Mouse (Mus musculus): ENCODE data around the gene Dhdds. TPM values are rescaled to one million over a fixed set of nuclear protein-coding genes. Genes with fewer than 3 reads are reported as not detected.

The Dhdds gene
- 55.6 and 75.5 TPM in 2 replicates for total RNA-seq (2023)

GRCm38 (mm10) chr4:134000466-134001438 lies at the start of gene Dhdds:
Gene Dhdds (minus strand): TSS chr4:134000918.

GRCm38 (mm10) chr4:134018779-134019145 lies 18.0 kb upstream of the Dhdds start, which contains the start of gene Lin28a:
Gene Lin28a (minus strand): TSS chr4:134018841.

GRCm38 (mm10) chr4:133968150-133968921 lies 32.4 kb downstream of the Dhdds start, which contains the start of gene Hmgn2:
Gene Hmgn2 (minus strand): TSS chr4:133968650.

Other genes starting within 250 kb of the Dhdds start
- gene Arid1a, start 244.1 kb downstream of the Dhdds start, total RNA-seq (2023): 110 and 119 TPM in 2 replicates
- 224 and 233 TPM in 2 replicates for gene Rps6ka1, start 113.1 kb downstream of the Dhdds start, total RNA-seq (2023)
- 1,291 and 1,358 TPM in 2 replicates for gene Hmgn2, start 32.3 kb downstream of the Dhdds start, total RNA-seq (2023)
- 51.1 and 63.5 TPM in 2 replicates for gene Lin28a, start 17.9 kb upstream of the Dhdds start, total RNA-seq (2023)
- not detected in 2 replicates for gene Zfp683, start 52.9 kb upstream of the Dhdds start, total RNA-seq (2023)
- 0.69 and 2.8 TPM in 2 replicates for gene Crybg2, start 59.9 kb upstream of the Dhdds start, total RNA-seq (2023)
- gene Cd52, start 94.2 kb upstream of the Dhdds start, total RNA-seq (2023): 1,176 and 1,704 TPM in 2 replicates
- gene Ubxn11, start 101.7 kb upstream of the Dhdds start, total RNA-seq (2023): 10.6 and 11.1 TPM in 2 replicates
- gene Sh3bgrl3, start 127.9 kb upstream of the Dhdds start, total RNA-seq (2023): 858 and 1,045 TPM in 2 replicates
- 11.3 and 11.6 TPM in 2 replicates for gene Cep85, start 186.2 kb upstream of the Dhdds start, total RNA-seq (2023)
- gene Gm7534, start 202.1 kb upstream of the Dhdds start, total RNA-seq (2023): not detected in 2 replicates
- not detected in 2 replicates for gene Catsper4, start 226.5 kb upstream of the Dhdds start, total RNA-seq (2023)
- not detected in 2 replicates for gene Cnksr1, start 237.5 kb upstream of the Dhdds start, total RNA-seq (2023)
- not detected in 2 replicates for gene E130218I03Rik, start 242.7 kb upstream of the Dhdds start, total RNA-seq (2023)
- 3.5 and 3.6 TPM in 2 replicates for gene Zfp593, start 244.7 kb upstream of the Dhdds start, total RNA-seq (2023)
- gene Gm30191, start 246.0 kb upstream of the Dhdds start, total RNA-seq (2023): not detected in 2 replicates

Data from neutrophil, adult 65 days (primary cell).